Mouse (Mus musculus): ENCODE measurements around the gene Ntng2.

Ntng2 gene

GRCm38 (mm10) chr2:29235811-29236210 is 17.0 kb downstream of the Ntng2 start:
- DNase-seq: peak; percentile 60

DNA sequence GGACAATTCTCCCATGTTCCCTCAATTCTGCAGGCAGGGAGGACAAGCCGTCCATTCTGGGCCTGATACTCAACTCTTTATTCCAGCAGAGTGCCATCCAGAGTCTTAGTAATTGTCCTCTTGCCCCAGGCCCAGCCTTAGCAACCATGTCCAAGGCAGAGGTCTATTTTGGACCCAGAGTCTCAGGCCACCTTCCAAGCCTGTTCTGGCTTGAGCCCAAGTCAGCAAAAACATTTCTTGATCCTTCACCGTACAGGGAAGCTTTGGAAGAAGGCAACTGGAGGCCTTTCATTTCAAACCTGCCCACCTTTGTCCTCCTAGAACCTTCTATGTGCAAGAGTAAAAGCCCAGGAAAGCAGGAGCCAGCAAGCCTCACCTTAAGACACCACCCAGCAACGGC is 17.8 kb downstream of the Ntng2 start:
- DNase-seq: no peak

- DNase-seq: no peak
Measured at GRCm38 (mm10) chr2:29234002-29234401, 18.8 kb downstream of the Ntng2 start.

DNA sequence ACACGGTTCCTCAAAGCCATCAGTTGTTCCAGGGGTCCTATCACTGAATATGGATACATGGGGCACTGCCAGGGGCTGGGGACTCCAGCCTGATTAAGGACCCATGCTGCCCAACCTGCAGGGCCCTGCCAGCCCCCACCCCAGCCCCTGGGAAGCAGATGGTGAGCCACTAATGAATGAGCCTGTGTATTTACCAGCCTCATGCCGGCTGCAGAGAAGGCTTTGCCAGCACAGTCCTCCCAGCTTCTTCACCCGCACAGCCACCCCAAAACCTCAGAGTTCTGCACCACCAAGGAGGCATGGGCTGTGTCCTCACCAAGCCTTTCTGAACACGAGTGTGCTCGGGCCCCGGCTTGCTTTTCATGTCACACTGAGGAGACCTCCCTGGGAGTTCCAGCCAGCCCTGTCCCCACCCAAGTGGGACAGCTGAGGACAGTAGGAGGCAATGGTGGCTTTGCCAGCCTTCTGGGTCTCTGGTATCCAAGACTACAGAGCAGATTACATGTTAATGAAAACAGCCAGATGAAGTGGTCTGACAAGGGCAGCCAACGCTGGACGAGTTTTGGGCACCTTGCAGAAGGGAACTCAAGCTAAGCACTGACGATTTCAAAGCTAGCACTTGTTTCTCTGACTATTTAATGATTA is 22.5 kb downstream of the Ntng2 start:
- DNase-seq: no peak

DNA sequence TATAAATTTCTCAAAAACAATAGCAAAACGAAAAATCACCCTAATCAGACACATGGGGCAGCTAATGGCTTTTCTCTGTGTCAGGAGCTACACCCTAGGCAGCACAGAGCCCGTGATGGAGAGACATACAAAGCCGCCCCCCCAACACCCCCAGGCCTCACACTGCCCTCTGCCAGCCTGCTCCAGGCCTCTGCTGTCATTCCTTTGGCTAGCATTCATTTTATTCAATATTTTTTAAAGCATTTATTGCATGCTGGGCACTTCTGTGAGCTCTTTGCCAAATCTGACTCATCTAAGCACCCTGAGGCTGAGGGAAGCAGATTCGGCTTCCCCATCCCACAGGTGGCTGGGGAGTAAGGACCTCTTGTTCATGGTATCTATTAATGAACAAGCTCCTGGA is 26.1 kb downstream of the Ntng2 start:
- no peak for DNase-seq

- no peak for DNase-seq
Measured at GRCm38 (mm10) chr2:29223591-29224262, 29.1 kb downstream of the Ntng2 start.

- DNase-seq: no peak
Measured at GRCm38 (mm10) chr2:29222302-29222701, 30.5 kb downstream of the Ntng2 start.

- DNase-seq: no peak
Measured at GRCm38 (mm10) chr2:29218831-29219230, 34.0 kb downstream of the Ntng2 start.

DNA sequence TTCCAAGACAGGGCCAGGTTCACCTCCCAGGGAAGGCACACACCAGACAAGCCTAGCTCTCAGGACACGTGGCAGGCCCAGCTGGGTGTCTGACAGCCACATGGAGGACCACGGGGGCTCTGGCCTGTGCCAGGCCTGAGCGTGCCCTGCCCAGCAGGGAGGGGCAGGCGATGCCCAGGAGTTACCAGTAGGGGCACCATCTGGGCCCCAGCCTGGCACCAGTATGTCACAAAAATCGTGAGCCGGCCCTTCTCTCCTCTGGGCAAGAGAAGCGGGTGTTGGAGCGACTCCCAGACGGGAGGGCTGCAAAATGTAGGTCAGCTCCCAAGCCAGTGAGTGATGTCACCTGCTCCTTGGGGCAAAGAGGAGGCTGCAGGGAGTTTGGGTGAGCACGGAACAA is 34.9 kb downstream of the Ntng2 start:
- peak; percentile 64 for DNase-seq

DNA sequence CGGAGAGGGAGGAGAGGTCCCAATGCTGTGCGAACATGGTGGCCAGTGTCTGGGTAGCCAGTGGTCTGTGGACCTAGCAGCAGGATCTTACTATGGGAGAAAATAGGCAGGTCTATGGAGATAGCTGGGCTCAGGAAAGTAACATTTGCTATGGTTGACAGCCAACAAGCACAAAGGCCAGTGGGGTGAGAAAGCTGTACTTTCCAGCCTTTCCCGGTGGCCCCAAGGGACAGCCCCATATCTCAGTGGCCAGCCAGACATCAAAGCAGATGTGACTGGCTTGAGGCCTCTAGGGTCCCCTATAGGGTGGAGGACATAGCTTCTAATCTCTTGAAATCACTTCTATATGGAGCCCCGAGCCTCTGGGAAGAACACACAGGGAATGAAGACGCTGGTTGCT is 35.8 kb downstream of the Ntng2 start:
- DNase-seq: no peak

DNA sequence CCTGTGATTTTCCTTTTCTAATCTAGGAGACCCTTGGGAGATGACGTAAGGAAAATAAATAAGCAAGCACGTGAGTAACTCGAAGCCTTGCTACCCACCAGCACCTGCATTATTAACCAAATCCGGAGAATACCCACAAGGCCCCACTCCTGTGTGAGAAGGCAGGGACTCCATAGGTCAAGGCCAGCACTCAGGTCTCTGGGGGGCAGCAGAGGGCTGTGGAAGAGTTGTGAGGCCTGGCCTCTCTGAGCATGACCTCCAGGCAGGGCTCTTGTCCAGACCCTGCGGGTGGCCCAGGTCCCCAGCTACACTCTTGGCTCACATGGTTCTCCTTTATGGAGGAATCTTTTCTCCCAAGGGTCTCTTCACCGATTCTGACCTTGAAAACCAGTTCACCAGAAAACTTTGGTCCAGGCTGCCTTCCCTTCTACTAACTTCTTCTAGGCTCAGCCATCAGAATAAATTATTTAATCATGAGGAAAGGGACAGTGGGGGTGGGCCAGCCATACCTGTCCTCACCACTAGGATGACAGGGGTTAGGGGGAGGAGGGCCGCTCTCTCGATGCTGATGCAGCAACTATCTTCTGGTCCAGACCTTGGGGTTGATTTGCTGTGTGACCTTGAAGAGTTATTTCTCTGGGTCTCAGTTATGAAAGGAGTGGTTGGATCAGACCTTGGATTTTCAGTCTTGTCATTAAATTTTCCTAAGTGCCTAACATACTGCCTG is 36.4 kb downstream of the Ntng2 start:
- DNase-seq: peak; percentile 49

DNA sequence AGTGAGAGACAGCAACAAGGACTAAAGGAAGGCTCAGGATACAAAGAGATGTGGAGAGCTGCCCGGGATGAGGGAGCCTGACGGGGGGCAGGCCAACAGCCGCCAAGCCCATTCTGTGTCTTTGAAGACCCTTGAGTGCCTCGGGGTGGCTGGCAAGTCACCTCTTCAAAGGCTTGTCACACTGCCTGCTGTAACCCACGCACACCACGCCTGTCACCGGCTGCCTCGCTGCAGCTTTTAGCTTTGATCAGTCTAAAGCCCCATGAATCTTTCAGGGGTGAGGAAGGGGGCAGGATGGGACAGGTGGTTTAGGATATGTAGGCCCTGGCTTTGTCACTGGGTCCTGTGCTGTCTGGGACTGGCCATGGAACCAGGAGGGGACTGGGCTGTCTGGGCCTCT is 46.6 kb downstream of the Ntng2 start:
- no peak for DNase-seq

- DNase-seq: no peak
Measured at GRCm38 (mm10) chr2:29201223-29201955, 51.4 kb downstream of the Ntng2 start.

GRCm38 (mm10) chr2:29199909-29200308 is 52.9 kb downstream of the Ntng2 start:
- peak; percentile 60 for DNase-seq

DNA sequence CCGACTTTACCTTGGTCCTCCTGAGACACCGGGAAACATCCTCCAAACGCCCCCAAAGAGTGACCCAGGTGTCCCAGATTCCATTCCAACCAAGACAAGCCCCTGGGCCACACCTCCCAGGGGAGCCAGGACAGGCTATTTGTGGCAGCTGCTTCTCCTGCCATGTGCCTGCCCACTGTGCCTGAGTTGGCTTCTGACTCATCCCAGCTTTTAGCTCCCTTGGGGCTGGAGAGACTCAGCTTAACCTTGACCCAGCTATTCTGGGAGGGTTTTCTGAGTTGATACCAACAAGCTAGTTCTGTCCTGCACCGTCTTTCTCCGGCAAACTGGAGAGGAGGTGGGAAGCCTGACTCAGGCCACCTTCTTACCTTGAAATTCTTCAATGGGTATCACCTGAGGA is 54.4 kb downstream of the Ntng2 start:
- no peak for DNase-seq

- DNase-seq: no peak
Measured at GRCm38 (mm10) chr2:29196844-29197243, 56.0 kb downstream of the Ntng2 start.

- DNase-seq: peak; percentile 76
Measured at GRCm38 (mm10) chr2:29194547-29195463, 58.0 kb downstream of the Ntng2 start.

DNA sequence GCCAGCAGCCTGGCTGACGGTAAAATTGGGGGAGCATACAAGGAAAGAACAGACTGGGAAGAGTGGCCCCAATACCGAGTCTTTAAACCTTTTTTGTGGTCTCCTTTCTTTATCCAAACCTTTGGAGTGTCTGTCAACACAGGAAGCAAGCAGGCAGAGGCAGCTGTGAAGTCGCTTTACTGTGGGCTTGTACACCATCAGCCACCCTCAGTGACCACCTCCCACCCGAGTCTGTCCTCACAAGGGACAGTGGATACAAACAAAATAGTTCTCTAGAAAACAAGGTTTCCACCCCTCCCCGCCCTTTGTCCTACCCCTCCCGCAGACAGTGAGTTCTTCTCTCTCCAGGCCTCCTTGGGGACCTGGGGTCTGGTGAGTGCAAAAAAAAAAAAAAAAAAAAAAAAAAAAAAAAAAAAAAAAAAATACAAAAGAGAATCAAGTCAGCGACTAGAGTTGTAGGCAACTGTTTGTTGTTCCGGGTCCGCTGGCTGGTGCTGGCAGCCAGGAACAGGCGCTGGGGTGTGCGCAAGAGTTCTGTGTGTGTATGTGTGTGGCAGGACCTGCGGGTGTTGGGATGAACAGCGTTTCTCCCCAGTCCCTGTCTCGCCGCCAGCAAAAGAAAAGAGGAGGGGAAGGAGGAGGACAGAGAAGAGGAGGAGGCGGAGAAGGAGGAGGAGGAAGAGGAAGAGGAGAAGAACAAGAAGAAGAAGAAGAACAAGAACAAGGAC is 58.8 kb downstream of the Ntng2 start:
- DNase-seq: no peak

DNA sequence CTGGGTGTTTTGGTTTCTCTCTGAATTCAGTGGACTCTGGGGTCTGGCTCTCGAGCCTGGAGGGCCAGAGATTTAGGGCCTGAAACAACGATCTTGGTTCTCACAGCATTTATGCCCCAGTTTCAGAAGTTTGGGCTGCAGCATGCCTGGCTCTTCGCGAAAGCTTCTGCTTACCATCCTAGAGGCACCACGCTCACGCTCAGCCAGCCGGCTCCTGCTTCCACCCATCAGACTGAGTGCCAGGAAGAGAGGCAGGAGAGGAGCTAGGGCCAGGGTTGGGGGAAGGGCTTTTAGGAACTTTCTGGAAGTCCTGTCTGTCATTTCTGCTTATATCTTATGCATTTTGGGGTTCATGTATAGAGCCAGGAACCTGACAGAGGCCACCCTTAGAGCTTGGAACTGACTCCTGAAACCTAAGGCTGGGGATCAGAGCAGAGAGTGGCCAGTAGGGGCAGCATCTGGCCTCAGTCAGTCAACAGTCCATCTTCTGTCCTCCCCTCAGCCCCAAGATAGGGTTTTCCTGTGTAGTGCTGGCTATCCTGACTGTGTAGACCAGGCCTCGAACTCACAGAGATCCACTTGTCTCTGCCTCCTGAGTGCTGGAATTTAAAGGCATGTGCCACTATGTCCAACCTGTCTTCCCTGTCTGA is 60.1 kb downstream of the Ntng2 start:
- no peak for DNase-seq

DNA sequence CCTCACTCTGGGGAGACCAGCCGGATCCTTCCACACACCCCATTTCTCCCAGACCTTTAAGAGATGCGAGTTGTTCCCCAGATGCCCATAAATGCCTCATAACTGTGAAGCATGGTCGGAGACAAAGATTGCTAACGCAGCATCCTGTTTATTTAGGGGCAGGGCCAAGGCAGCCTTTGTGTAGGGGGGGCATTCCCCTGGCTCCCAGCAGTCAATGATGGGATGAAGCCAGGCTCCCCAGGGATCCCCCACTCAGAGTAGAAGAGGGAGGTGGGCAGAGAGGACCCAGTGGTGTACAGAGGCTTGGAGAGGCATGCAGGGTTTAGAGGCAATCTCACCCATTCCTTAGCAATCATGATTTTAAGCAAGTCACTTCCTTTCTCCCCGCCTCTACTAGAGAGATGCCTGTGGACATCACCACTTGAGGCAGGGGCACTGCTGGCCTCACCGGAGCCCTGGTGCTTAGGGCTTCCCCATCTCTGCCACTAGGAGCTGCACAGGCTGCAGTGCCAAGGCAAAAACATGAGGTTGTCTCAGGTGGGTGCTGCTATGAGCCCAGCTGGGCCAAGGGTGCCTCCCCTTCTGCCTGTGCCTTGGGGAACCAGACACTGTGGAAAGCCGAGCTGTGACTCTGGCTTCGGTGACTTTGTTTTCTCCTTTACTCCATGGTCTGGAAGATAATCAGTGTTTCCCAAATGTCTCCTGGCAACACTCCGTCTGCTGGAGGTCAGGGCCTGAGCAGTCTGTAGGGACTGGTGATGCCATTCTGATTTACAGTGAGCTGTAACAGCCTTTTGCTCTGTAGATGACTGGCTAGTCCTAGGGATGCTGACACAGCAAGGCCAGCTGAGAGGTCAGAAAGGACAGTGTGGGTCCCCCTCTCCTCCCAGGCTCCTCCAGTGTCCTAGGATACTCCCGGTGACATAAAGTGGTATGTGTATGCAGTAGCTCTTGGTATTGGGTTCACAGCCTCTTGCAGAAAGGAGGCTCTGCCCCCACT is 61.3 kb downstream of the Ntng2 start:
- no peak for DNase-seq

Data from right cerebral cortex, postnatal 14 days (tissue).